Mouse (Mus musculus) testis, adult 2 months (tissue): ENCODE measurements around the gene Bub1b.

ENCODE experiments used
- CTCF ChIP-seq: fragments of 200-500 bp; IDR thresholded peaks from 2 replicates; pipeline ENCODE4 v1.5.1; 2012; ENCODE audit warnings: low read depth, mild to moderate bottlenecking, inconsistent platforms, low read length, moderate library complexity; ENCODE audit not compliant: control insufficient read depth, insufficient read depth, insufficient replicate concordance
- POLR2A ChIP-seq: fragments of 200-500 bp; IDR thresholded peaks from 2 replicates; pipeline ENCODE4 v1.6.1; 2012; ENCODE audit warnings: low read depth, mild to moderate bottlenecking, inconsistent platforms, low read length, moderate library complexity; ENCODE audit not compliant: control insufficient read depth

- TF ChIP-seq CTCF, result no peak
- no peak for TF ChIP-seq POLR2A
These were observed 10.3 kb upstream of the Bub1b start for GRCm38 (mm10) chr2:118587686-118588085.
